Mouse (Mus musculus) embryonic fibroblast, embryonic 13.5 days (primary cell): ENCODE results near the gene Greb1.

Source experiments
- CTCF ChIP-seq: IDR thresholded peaks from 2 replicates; pipeline ENCODE4 v1.5.1; 2011; ENCODE audit warnings: mild to moderate bottlenecking, control low read depth, low read length, moderate library complexity, borderline replicate concordance; ENCODE audit not compliant: insufficient read depth
- POLR2A ChIP-seq: IDR thresholded peaks from 2 replicates; pipeline ENCODE4 v1.6.1; 2011; ENCODE audit warnings: low read depth, mild to moderate bottlenecking, control low read depth, low read length, moderate library complexity

DNA sequence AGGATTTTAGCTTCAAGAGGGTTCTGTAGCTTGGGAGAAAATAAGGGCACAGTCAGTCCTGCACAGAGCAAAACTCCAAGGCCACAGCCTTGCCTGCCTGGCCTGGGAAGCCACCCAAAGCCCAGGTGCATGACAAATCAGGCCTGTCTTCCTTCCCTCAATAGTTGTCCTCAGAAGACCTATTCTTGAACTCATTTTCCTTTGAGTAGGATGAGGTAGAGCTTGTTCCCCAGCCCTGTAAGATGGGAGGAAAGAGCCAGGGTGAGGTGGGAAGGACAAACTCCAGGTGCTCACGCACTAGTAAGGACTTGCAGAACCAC, 169.9 kb downstream of the Greb1 start:
- no peak for TF ChIP-seq CTCF
- no peak for TF ChIP-seq POLR2A
